Mouse (Mus musculus): Measurements from ENCODE around the gene Sycp1.

DNA sequence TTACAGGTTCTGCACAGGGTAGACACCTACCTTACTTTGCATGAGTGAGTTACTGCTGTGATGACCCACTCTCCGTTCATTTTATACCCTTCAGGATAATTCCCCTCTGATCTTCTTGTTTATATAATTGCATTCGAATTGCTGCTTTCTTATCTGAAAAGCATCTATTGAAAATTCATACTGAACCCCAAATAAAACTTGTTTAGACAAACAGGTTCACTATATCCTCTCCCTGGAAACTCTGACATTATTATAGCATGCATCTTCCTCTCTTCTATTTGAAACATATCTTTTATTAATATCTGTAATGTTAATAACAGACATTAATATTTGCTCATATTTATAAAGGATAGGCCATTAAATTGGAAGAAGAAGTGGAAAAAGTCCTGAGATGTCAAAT lies 153.3 kb downstream of the Sycp1 start, which contains the start of gene Tshb:
- no peak for TF ChIP-seq POLR2A (IDR thresholded peaks at IDR 0.05; ENCODE audit: borderline replicate concordance, extremely low read depth, low read depth, low read length)
- no peak for TF ChIP-seq CTCF (IDR thresholded peaks at IDR 0.05; ENCODE audit: insufficient read depth, low read length)
